Mouse (Mus musculus): ENCODE measurements around the gene Itpr2.

GRCm38 (mm10) chr6:146255656-146256055 is 246.4 kb downstream of the Itpr2 start:
- no peak for TF ChIP-seq CTCF (IDR thresholded peaks at IDR 0.05; ENCODE audit: low read depth, low read length)
- no peak for TF ChIP-seq EP300 (IDR thresholded peaks at IDR 0.05; ENCODE audit: insufficient read depth, low read depth, low read length)
- TF ChIP-seq POLR2A (IDR thresholded peaks at IDR 0.05; ENCODE audit: insufficient read depth, low read length), result no peak
